Mouse (Mus musculus): ENCODE results near the gene Nkap. TPM values are rescaled to one million over a fixed set of nuclear protein-coding genes. Genes with fewer than 3 reads are reported as not detected.
"Not testable (repeated sequence)": the region's sequence is repeated elsewhere in the genome, so short reads cannot be mapped to it uniquely, and the experiment has no call there.

Nkap gene
- total RNA-seq, 2 experiments from 2014 or later: 6.4 to 8.3 TPM

DNA sequence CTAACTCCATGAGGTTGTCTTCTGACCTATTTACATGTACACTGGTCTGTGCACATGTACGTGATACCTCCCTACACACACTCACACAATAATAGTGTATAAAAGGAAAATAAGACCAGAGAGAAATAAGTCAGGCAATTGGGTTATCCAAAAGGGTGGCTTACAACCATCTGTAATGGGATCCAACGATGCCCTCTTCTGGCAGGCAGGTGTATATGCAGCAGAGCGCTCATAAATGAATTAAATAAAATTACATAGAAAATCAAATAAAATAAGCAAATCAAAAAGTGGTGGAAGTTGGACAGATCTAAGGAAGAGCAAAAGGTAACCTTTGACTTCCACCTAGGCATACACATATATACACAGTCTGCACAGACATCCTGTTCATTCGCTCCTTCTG, 31.2 kb downstream of the Nkap start:
- DNase-seq: no peak

GRCm38 (mm10) chrX:37161169-37161568, 34.6 kb downstream of the Nkap start:
- DNase-seq: no peak

GRCm38 (mm10) chrX:37163115-37163514, 36.5 kb downstream of the Nkap start:
- no peak for DNase-seq

GRCm38 (mm10) chrX:37167085-37167484, 40.5 kb downstream of the Nkap start:
- DNase-seq: no peak

DNA sequence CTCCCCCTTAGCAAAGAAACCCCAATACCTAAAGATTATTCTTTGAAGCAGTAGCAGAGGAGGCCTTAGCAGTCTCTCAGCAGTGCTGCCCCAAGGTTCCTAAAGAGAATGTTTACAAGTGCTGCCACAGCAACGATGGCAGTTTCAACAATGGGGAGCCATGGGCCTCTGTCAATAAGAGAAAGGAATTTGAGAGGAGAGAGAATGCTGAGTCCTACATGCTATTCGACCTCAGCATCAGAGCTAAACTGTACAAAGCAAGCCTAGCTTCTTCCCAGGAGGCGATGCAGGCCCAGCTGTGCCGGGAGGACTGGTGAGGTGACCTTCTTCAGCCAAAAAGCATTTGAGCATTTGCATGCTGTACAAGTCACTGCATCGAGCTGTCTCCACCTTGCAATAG, 42.1 kb downstream of the Nkap start, which contains the start of gene Akap14:
Akap14 (minus strand) TSS at position 101 of the 400 bp plus-strand sequence.
- DNase-seq: no peak

GRCm38 (mm10) chrX:37184401-37184800, 57.8 kb downstream of the Nkap start:
- not testable (repeated sequence) for DNase-seq

- no peak for DNase-seq
Observed at GRCm38 (mm10) chrX:37190755-37191104, 64.1 kb downstream of the Nkap start.

DNA sequence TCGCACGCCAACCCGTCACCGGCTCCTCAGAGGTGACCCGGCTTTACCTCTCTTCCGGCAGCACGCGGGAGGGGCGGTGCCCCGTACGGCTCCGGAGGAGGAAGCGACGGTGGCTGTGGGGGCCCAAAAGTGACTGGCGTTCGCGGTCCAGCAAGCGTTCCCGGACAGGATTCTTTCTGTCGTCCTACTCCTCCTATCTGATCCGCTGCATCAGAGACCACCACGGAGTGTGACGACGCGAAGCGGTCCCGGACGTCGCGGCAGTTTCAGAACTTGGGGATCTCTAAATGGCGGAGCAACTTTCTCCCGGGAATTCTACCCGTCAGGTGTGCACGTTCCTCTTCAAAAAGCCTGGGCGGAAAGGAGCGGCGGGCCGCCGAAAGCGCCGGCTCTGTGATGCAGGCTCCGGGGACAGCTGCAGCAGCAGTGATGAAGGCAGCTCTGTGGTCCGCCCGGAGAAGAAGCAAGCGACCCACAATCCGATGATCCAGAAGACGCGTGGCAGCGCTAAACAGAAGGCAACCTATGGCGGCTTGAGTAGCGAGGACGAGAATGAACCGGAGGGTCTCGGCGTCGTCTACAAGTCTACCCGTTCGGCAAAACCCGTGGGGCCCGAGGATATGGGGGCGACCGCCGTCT, 64.6 kb downstream of the Nkap start, which contains the start of the genes Ndufa1 and Rnf113a1:
Ndufa1 (minus strand) TSS at position 59 of the 639 bp plus-strand sequence.
Rnf113a1 (plus strand) TSS at position 141 of the 639 bp plus-strand sequence.
- DNase-seq: peak; percentile 76

- no peak for DNase-seq
Observed at GRCm38 (mm10) chrX:37191744-37192379, 65.3 kb downstream of the Nkap start.

DNA sequence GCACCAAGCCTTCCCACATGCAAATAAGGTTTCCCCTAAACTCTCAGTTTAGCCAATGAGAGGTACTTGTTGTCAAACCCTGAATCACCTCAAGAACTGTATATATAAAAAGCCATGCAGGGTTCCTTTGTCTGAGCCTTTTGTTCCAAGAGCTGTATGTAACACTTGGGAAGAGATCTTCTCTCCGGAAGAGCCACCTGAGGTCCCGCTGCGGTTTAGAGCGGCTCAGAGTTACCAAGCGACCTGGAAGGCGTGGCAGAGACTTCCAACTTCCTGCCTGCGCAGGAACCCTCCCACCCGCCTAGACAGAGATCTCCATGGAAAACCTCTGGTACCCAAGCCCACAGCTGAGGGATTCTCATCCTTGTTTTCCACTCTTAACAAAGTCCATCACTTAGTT, 72.1 kb downstream of the Nkap start:
- no peak for DNase-seq

Other genes starting within 250 kb of the Nkap start
- gene Nkrf, start 223.9 kb upstream of the Nkap start, total RNA-seq (2021): 1 to 10 TPM; 2.3 to 2.4 TPM
- gene Sept6, start 135.0 kb upstream of the Nkap start, total RNA-seq (2021): 1 to 10 TPM; 2.7 to 2.9 TPM
- gene Sowahd, start 78.0 kb upstream of the Nkap start, total RNA-seq (2021): not detected
- 100 to 1,000 TPM; 239 to 266 TPM for gene Rpl39, start 41.4 kb upstream of the Nkap start, total RNA-seq (2021)
- 1 to 10 TPM; 8.5 to 8.7 TPM for gene Upf3b, start 16.5 kb upstream of the Nkap start, total RNA-seq (2021)
- gene Akap14, start 42.0 kb downstream of the Nkap start, total RNA-seq (2021): not detected
- gene Ndufa1, start 64.4 kb downstream of the Nkap start, total RNA-seq (2021): 100 to 1,000 TPM; 430 to 453 TPM
- 1 to 10 TPM; 1.8 to 2.8 TPM for gene Rnf113a1, start 64.5 kb downstream of the Nkap start, total RNA-seq (2021)
- not detected for gene Gm9, start 84.2 kb downstream of the Nkap start, total RNA-seq (2021)
- gene Rhox1, start 95.5 kb downstream of the Nkap start, total RNA-seq (2021): not detected
- gene Rhox2a, start 118.2 kb downstream of the Nkap start, total RNA-seq (2021): not detected
- gene Rhox3a, start 123.1 kb downstream of the Nkap start, total RNA-seq (2021): not detected
- gene Rhox4a, start 138.5 kb downstream of the Nkap start, total RNA-seq (2021): not detected